Mouse (Mus musculus) lung, postnatal 0 days (tissue): Measurements from ENCODE around the gene Brk1.

Experiments used
- CTCF ChIP-seq: IDR thresholded peaks from 2 replicates; pipeline ENCODE4 v1.5.1; 2016; ENCODE audit warnings: antibody characterized with exemption, mild to moderate bottlenecking
- EP300 ChIP-seq: IDR thresholded peaks from 2 replicates; pipeline ENCODE4 v1.6.1; 2016; ENCODE audit warnings: antibody characterized with exemption, mild to moderate bottlenecking, control low read depth

GRCm38 (mm10) chr6:113597945-113598344 lies 6.6 kb upstream of the Brk1 start:
- TF ChIP-seq CTCF (no peak), EP300 (no peak)
